Mouse (Mus musculus) embryo, embryonic 9.5 days (tissue): Measurements from ENCODE around the gene Aco2.

Experiments used
- DNase-seq: peaks from one replicate; pipeline ENCODE4 v3.0.0-alpha.2; 2017; ENCODE audit errors: extremely low spot score

The Aco2 gene

GRCm38 (mm10) chr15:81950716-81951115 lies 78.6 kb downstream of the Aco2 start:
- no peak for DNase-seq

DNA sequence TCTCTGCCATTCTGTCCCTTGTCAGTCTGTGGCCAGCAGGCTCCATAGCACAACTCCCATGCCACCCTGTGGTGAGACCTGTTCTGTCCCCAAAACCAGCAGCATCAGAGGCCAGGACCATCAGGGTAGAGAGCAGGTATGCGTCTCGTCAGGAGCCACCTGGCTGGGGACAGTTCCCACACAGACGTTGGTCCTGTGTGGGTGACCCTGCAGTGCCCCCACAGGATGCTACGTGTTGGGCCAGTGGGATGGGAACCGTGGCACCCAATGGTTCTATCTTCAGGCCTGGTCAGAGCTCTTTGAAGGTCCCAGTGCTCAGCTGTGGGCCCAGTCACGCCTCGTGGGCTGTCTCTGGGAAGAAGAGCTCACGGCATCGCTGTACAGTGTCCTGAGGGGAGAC lies 79.0 kb downstream of the Aco2 start:
- no peak for DNase-seq

DNA sequence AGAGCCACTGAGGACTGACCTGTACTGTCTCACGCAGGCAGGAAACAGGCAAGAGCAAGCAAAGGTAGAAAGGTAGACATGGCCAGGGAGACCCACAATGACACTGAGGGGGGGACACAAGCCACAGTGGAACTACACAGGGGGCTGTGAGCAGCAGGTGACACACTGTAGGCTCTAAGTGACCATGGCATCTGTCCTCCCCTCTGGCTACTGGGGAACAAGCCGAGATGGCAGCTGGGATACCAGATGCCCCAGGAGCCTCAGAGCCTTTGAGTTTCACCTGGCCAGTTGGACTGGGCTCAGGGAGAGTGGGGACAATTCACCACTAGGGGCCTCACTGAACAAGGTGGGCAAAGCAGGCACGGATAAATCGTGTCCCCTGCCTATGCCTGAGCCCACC lies 80.2 kb downstream of the Aco2 start:
- no peak for DNase-seq

DNA sequence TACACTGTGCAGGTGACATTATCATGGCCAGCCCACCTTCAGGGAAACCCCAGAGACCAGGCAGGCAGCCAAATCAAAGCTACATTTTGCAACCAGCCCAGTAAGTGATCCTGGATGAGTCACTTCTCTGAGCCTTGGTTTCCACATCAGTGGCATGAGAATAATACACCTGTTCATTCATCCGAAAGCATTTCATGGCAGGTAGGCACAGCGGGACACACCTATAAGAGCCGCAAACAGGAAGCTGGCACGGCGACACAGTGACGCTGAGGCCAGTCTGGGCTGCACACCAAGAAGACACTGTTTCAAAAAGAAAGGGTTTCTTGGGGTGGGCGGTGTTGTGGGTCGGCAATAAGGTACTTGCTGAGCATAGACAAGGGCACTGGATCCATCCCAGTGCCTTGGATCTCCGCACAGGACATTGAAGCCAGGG lies 82.1 kb downstream of the Aco2 start:
- DNase-seq: no peak

- no peak for DNase-seq
These were observed 82.6 kb downstream of the Aco2 start for GRCm38 (mm10) chr15:81954716-81955115.

DNA sequence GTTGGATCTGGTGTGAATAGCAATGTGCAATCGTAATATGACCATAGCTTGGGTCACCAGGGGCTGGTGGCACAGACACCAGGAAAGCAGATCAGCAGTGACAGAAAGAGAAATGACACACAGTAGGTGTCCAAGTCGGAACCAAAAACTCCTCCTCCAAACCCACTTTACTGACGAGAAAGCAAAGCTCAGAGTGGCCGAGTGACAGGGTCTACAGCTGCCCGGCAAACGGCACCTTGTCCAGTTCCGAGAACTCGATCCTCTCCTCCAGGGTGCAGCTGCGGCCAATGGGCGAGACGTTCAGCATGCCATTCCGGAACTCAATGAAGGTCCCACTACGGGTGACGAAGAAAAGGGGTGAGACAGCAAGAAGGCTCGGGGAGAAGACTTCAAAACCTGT lies 83.3 kb downstream of the Aco2 start:
- no peak for DNase-seq

GRCm38 (mm10) chr15:81956457-81956856 lies 84.3 kb downstream of the Aco2 start:
- peak; percentile 54 for DNase-seq

- no peak for DNase-seq
These were observed 85.5 kb downstream of the Aco2 start for GRCm38 (mm10) chr15:81957598-81957997.

DNA sequence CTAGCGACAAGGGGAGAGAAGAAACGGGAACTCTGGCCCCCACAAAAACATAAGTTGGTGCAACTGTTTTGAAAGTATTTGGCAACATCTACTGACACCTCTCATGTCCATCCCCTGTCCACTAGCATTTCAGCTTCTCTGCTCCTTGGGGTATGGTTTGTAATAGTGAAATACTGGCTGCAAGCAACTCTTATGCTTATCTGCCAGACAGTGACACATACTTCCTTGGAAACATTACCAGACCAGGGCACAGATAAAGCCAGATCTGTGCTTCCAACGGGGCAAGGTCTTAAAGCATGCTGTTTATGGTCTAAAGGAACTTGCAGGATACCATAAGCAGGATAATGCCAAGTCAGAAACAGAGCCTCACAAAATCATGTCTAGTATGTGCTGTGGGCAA lies 86.8 kb downstream of the Aco2 start:
- DNase-seq: no peak

DNA sequence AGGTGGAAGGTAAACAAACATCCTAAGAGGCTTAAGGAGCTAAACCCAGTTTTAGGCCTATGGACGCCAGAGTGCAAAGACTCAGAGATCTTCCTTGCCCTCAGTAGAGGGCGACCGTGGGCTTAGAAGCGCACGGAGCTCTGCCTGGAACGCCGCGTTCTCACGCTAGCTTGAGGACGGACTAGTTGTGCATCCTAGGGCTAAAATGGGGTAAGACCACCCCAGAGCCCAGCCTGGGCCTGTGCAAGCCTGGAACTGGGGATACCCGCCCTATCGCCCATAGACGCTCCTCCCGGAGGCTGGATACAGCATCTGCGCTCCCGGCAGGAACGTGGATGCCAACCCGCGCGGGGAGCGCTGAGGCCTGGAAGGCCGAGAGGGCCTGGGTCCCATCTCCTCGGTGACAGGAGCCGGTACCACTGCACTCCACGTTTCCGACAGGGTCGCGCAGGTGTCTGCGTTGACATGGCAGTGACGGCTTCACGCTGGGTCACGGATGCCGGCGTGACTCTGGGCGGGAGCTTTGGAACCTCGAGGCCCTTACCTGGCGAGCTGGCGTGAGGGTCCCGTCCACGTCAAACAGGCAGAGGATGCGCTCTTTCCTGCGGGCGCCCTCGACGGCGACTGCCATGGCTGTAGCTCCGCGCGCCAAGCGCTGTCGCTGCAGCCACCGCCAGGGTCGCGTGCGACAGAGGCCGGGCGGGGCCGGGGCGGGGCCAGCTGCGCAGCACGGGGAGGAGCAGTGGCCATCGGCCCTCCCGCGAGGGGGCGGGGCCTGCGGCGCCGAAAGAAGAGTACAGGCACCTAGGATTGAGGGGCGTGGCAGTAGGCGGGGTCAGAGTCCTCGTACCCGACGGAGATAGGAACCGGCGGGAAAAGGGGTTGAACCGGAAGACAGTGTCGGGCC lies 88.3 kb downstream of the Aco2 start, which contains the start of gene Pmm1:
TSS of gene Pmm1 (minus strand) at position 760 of the 907 bp plus-strand sequence.
- peak; percentile 99 for DNase-seq

DNA sequence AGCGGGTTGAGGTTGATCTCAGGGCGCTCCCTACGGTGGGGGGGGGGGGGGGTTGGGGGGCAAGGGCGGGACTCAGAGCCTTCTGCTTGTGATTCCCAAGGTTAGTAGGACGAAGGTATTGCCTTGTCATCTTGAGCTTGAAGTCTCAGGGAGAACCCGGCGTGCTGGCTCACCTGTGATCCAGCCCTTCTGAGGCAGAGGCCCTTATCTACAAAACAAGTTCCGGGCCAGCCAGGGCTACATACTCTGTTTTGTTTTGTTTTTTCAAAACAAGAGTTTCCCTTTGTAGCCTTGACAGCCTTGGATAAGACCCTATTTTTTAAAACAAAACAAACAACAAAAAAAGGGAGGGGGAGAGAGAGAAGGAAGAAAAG lies 89.0 kb downstream of the Aco2 start:
- DNase-seq: no peak

GRCm38 (mm10) chr15:81964262-81964661 lies 92.2 kb downstream of the Aco2 start:
- no peak for DNase-seq
